ENCODE assay signal across 8 mouse cellular contexts in the genomic region with DNA sequence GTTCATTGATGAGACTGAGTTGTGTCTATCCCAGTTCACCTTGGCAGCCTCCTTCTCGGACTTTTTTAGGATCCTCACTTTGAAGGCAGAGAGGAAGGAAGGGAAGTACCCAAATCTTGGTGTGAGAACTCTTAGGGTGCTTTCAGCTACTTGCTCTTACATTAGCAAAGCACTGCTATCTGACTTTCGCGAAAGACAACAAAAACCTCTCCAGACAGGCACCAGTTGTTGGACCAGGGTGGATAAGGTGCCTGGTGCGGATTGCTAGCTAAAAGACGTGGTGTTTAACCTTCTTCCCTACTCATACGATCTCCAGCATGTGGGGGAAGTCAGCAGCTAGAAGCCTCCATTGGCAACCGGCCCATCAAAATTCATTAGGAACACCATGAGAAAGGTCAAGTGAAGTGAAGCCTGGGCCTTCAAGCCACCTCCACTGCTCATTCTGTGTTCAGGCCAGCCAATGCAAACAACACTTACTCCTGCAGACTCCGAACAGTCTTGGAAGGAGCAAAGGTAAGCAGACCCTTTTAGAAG.
A peak's percentile ranks its signal among the peaks of the same experiment; 100 is the strongest.
DNase-seq lines count a peak whose midpoint lies in the region; ATAC-seq and TF ChIP-seq lines count a peak whose summit lies in the region.

No protein-coding gene starts in this region.

- no peaks in the 10 kb centered on the region for H3K9me3 ChIP-seq in heart, embryonic 12.5 days (replicated peaks)
- no peaks in the 10 kb centered on the region for H3K9me3 ChIP-seq in hindbrain, embryonic 13.5 days
- no peaks in the 10 kb centered on the region for H3K9me3 ChIP-seq in limb, embryonic 13.5 days

- no peak for TF ChIP-seq POLR2A in testis, adult 2 months (IDR thresholded peaks at IDR 0.05; ENCODE audit: control insufficient read depth, low read depth, low read length)

- H3K4me3 ChIP-seq in heart, embryonic 12.5 days, result peak overlapping the region; percentile 97
- peak overlapping the region; percentile 87 for H3K4me3 ChIP-seq in hindbrain, embryonic 13.5 days
- peak overlapping the region; percentile 87 for H3K4me3 ChIP-seq in limb, embryonic 13.5 days
- H3K4me3 ChIP-seq in testis, adult 2 months (ENCODE audit: control insufficient read depth, low read depth, low read length), result no peak overlapping the region; the same call in 1 of the 2 replicates

- ATAC-seq in heart, embryonic 12.5 days (ENCODE audit: insufficient number of reproducible peaks, low FRiP score), result no peak
- no peak; the same call in 1 of the 2 replicates for ATAC-seq in hindbrain, embryonic 13.5 days (ENCODE audit: low FRiP score)
- no peak for ATAC-seq in limb, embryonic 13.5 days (ENCODE audit: low FRiP score, low read depth)
- ATAC-seq in monocyte, adult 5-6 weeks (replicated peaks; ENCODE audit: insufficient number of reproducible peaks, low FRiP score, low TSS enrichment, poor library complexity, severe bottlenecking), result no peak

- no peaks in the 10 kb centered on the region for H3K27me3 ChIP-seq in heart, embryonic 12.5 days (replicated peaks)
- no peaks in the 10 kb centered on the region for H3K27me3 ChIP-seq in hindbrain, embryonic 13.5 days
- H3K27me3 ChIP-seq in limb, embryonic 13.5 days, result no peaks in the 10 kb centered on the region
- no peaks in the 10 kb centered on the region for H3K27me3 ChIP-seq in testis, adult 2 months (ENCODE audit: control insufficient read depth, insufficient read depth, low read length)

- 29% methylated on average over 8 of the region's 8 CpGs for WGBS in heart, embryonic 12.5 days
- WGBS in hindbrain, embryonic 13.5 days, result 43% methylated on average over 8 of the region's 8 CpGs
- 42% methylated on average over 8 of the region's 8 CpGs for WGBS in limb, embryonic 13.5 days

- 0 out of 2 replicates have a peak overlapping the region, but pooled peaks have one; percentile 94 for H3K27ac ChIP-seq in heart, embryonic 12.5 days (ENCODE audit: poor library complexity, severe bottlenecking)
- peak overlapping the region; percentile 99 for H3K27ac ChIP-seq in hindbrain, embryonic 13.5 days
- peak overlapping the region; percentile 73; the same call in 1 of the 2 replicates for H3K27ac ChIP-seq in limb, embryonic 13.5 days
- H3K27ac ChIP-seq in testis, adult 2 months (ENCODE audit: control insufficient read depth, insufficient read depth, low read depth, low read length), result 0 out of 2 replicates have a peak overlapping the region, but pooled peaks have one; percentile 16

- TF ChIP-seq CTCF in testis, adult 2 months (IDR thresholded peaks at IDR 0.05; ENCODE audit: control insufficient read depth, insufficient read depth, insufficient replicate concordance, low read depth, low read length), result no peak

- H3K9ac ChIP-seq in heart, embryonic 12.5 days, result peak overlapping the region; percentile 98
- H3K9ac ChIP-seq in hindbrain, embryonic 13.5 days, result peak overlapping the region; percentile 95
- H3K9ac ChIP-seq in limb, embryonic 13.5 days, result no peak overlapping the region; the same call in 1 of the 2 replicates

- no peaks in the 10 kb centered on the region for H3K36me3 ChIP-seq in heart, embryonic 12.5 days
- H3K36me3 ChIP-seq in hindbrain, embryonic 13.5 days, result no peaks in the 10 kb centered on the region
- H3K36me3 ChIP-seq in limb, embryonic 13.5 days, result no peaks in the 10 kb centered on the region
- no peaks in the 10 kb centered on the region for H3K36me3 ChIP-seq in testis, adult 2 months (ENCODE audit: control insufficient read depth, insufficient read depth, low read length)

- peaks cover 9% of the 10 kb centered on the region; the same call in 1 of the 2 replicates for H3K4me1 ChIP-seq in heart, embryonic 12.5 days (replicated peaks)
- H3K4me1 ChIP-seq in hindbrain, embryonic 13.5 days (replicated peaks), result peaks cover 21% of the 10 kb centered on the region
- H3K4me1 ChIP-seq in limb, embryonic 13.5 days, result peaks cover 10% of the 10 kb centered on the region
- H3K4me1 ChIP-seq in testis, adult 2 months (ENCODE audit: control insufficient read depth, insufficient read depth, low read length), result peaks cover 11% of the 10 kb centered on the region

- H3K4me2 ChIP-seq in heart, embryonic 12.5 days, result peak overlapping the region; percentile 81
- H3K4me2 ChIP-seq in hindbrain, embryonic 13.5 days, result peak overlapping the region; percentile 71
- peak overlapping the region; percentile 74 for H3K4me2 ChIP-seq in limb, embryonic 13.5 days (replicated peaks)

- no peak for DNase-seq in heart, adult 9 months (ENCODE audit: low spot score in 2 of 2)
- DNase-seq in cerebellum, adult 9-10 months, result peak; percentile 65
- no peak for DNase-seq in spleen, postnatal 10 days (ENCODE audit: low spot score in 2 of 2)

Comparison
In these comparisons a context has a peak if more than half of its experiments do, and no peak if none do; other contexts are left out.
1. H3K27ac ChIP-seq: peak in every context shown above with its lines; median percentile 99 in hindbrain, embryonic 13.5 days; 94 in heart, embryonic 12.5 days; 73 in limb, embryonic 13.5 days; 16 in testis, adult 2 months.